Mouse (Mus musculus): ENCODE data around the gene Nudt17. TPM values are rescaled to one million over a fixed set of nuclear protein-coding genes. Genes with fewer than 3 reads are reported as not detected.

Nudt17 gene
- polyA plus RNA-seq, 1 experiment, result 17.9 TPM

- Histone ChIP-seq H3K36me3 (ENCODE audit: control insufficient read depth, insufficient read depth, low read length) (no peaks in the 10 kb centered on the region), H3K27ac (ENCODE audit: control insufficient read depth, insufficient read depth, low read length) (no peak overlapping the region), H3K4me3 (ENCODE audit: control insufficient read depth, insufficient read depth, low read length) (0 out of 2 replicates have a peak overlapping the region, but pooled peaks have one; percentile 9), H3K4me1 (replicated peaks; ENCODE audit: control insufficient read depth, insufficient read depth, low read length) (no peaks in the 10 kb centered on the region), H3K27me3 (ENCODE audit: control insufficient read depth, insufficient read depth, low read length) (peaks cover 4% of the 10 kb centered on the region; the same call in 1 of the 2 replicates)
- WGBS, result 30% methylated on average over 28 of the region's 28 CpGs
- no peak for DNase-seq
- TF ChIP-seq POLR2A (IDR thresholded peaks at IDR 0.05; ENCODE audit: control insufficient read depth, extremely low read depth, insufficient read depth, low read length, poor library complexity), result no peak
- no peak for TF ChIP-seq CTCF (IDR thresholded peaks at IDR 0.05; ENCODE audit: borderline replicate concordance, control insufficient read depth, extremely low read depth, insufficient read depth, low read length, poor library complexity)
Measured at GRCm38 (mm10) chr3:96684822-96685156, 23.6 kb downstream of the Nudt17 start.

DNA sequence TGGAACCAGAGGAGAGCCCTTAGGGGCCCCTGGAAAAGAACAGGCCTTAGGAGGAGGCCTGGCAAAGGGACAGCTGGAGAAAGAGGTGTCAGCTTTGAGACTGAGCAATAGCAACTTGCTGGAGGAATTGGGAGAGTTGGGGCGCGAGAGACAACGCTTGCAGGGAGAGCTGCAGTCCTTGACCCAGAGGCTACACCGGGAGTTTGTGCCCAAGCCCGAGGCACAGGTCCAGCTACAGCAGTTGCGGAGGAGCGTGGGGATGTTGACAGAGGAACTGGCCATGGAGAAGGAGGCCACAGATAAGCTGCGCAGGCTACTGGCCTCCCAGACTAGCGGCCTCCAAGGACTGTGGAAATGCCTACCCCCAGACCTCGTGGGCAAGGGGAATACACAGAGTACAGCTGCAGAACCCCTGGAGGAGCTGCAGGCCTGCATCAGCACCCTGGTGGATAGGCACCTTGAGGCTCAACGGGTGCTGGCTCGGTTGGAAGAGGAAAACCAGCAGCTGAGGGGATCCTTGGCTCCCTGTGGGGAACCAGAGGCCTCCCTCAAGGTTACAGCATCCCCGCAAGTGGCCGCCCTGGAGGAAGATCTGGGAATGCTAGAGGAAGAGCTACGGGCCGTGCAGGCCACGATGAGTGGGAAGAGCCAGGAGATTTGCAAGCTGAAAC is 24.1 kb downstream of the Nudt17 start:
- WGBS, result 72% methylated on average over 17 of the region's 17 CpGs
- no peak for DNase-seq
- H3K36me3 ChIP-seq (ENCODE audit: control insufficient read depth, insufficient read depth, low read length), result no peaks in the 10 kb centered on the region
- H3K27ac ChIP-seq (ENCODE audit: control insufficient read depth, insufficient read depth, low read length), result no peak overlapping the region
- no peak overlapping the region for H3K4me3 ChIP-seq (ENCODE audit: control insufficient read depth, insufficient read depth, low read length)
- no peak for TF ChIP-seq POLR2A (IDR thresholded peaks at IDR 0.05; ENCODE audit: control insufficient read depth, extremely low read depth, insufficient read depth, low read length, poor library complexity)
- no peak for TF ChIP-seq CTCF (IDR thresholded peaks at IDR 0.05; ENCODE audit: borderline replicate concordance, control insufficient read depth, extremely low read depth, insufficient read depth, low read length, poor library complexity)
- peaks cover 4% of the 10 kb centered on the region; the same call in 1 of the 2 replicates for H3K27me3 ChIP-seq (ENCODE audit: control insufficient read depth, insufficient read depth, low read length)
- no peaks in the 10 kb centered on the region for H3K4me1 ChIP-seq (replicated peaks; ENCODE audit: control insufficient read depth, insufficient read depth, low read length)

DNA sequence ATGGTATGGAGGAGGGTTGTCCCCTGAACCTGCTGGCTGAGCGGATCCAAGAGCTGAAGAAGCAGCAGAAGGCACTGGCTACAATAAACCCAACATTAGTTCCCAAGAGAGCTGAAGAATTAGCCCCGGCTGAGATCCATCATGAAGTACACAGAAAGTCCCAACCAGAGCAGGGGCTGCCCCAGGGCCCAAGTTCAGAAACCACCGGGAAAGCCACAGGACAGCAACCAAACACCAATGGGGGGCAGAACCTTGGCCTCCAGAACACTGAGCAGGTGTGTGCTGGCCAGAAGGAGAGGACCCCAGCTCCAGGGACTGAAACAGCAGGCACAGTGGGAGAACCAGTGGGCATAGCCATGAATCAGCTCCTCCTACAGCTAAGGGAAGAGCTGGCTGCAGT is 24.9 kb downstream of the Nudt17 start:
- no peaks in the 10 kb centered on the region for H3K4me1 ChIP-seq (replicated peaks; ENCODE audit: control insufficient read depth, insufficient read depth, low read length)
- peaks cover 4% of the 10 kb centered on the region; the same call in 1 of the 2 replicates for H3K27me3 ChIP-seq (ENCODE audit: control insufficient read depth, insufficient read depth, low read length)
- no peak for DNase-seq
- no peak overlapping the region for H3K4me3 ChIP-seq (ENCODE audit: control insufficient read depth, insufficient read depth, low read length)
- H3K36me3 ChIP-seq (ENCODE audit: control insufficient read depth, insufficient read depth, low read length), result no peaks in the 10 kb centered on the region
- 92% methylated on average over 3 of the region's 3 CpGs for WGBS
- no peak overlapping the region for H3K27ac ChIP-seq (ENCODE audit: control insufficient read depth, insufficient read depth, low read length)
- TF ChIP-seq CTCF (IDR thresholded peaks at IDR 0.05; ENCODE audit: borderline replicate concordance, control insufficient read depth, extremely low read depth, insufficient read depth, low read length, poor library complexity), result no peak
- no peak for TF ChIP-seq POLR2A (IDR thresholded peaks at IDR 0.05; ENCODE audit: control insufficient read depth, extremely low read depth, insufficient read depth, low read length, poor library complexity)

GRCm38 (mm10) chr3:96680269-96680956 is 27.9 kb downstream of the Nudt17 start:
- TF ChIP-seq CTCF (IDR thresholded peaks at IDR 0.05; ENCODE audit: borderline replicate concordance, control insufficient read depth, extremely low read depth, insufficient read depth, low read length, poor library complexity), result no peak
- no peak for TF ChIP-seq POLR2A (IDR thresholded peaks at IDR 0.05; ENCODE audit: control insufficient read depth, extremely low read depth, insufficient read depth, low read length, poor library complexity)
- DNase-seq, result no peak
- WGBS, result 62% methylated on average over 12 of the region's 12 CpGs
- Histone ChIP-seq H3K4me1 (replicated peaks; ENCODE audit: control insufficient read depth, insufficient read depth, low read length) (peaks cover 4% of the 10 kb centered on the region), H3K27me3 (ENCODE audit: control insufficient read depth, insufficient read depth, low read length) (peaks cover 2% of the 10 kb centered on the region; the same call in 1 of the 2 replicates), H3K27ac (ENCODE audit: control insufficient read depth, insufficient read depth, low read length) (no peak overlapping the region), H3K4me3 (ENCODE audit: control insufficient read depth, insufficient read depth, low read length) (no peak overlapping the region), H3K36me3 (ENCODE audit: control insufficient read depth, insufficient read depth, low read length) (no peaks in the 10 kb centered on the region)

DNA sequence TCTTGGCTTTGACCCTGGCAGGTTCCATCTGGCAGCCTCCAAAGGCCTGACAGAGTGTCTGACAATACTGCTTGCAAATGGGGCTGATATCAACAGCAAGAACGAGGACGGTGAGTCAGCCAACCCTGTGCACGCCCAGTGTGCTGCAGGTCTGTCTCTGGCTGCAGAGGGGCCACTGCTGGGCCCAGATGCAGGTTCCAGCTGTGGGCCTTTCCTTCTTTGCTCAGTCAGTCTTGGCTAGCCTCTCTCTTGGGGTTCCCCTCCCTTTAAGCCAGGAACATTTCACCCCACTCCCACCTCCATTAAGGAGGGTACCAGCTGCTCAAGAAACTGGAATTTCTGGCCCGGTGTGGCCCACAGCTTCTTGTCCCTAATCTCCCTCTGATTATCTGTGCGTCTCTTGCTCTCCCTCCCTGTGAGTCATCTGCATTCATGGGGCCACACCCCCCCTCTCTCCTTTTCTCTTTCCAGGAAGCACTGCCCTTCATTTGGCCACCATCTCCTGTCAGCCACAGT is 29.1 kb downstream of the Nudt17 start:
- WGBS, result 79% methylated on average over 5 of the region's 5 CpGs
- Histone ChIP-seq H3K36me3 (ENCODE audit: control insufficient read depth, insufficient read depth, low read length) (no peaks in the 10 kb centered on the region), H3K4me1 (replicated peaks; ENCODE audit: control insufficient read depth, insufficient read depth, low read length) (peaks cover 4% of the 10 kb centered on the region), H3K27ac (ENCODE audit: control insufficient read depth, insufficient read depth, low read length) (no peak overlapping the region), H3K27me3 (ENCODE audit: control insufficient read depth, insufficient read depth, low read length) (no peaks in the 10 kb centered on the region; the same call in 1 of the 2 replicates), H3K4me3 (ENCODE audit: control insufficient read depth, insufficient read depth, low read length) (no peak overlapping the region)
- TF ChIP-seq CTCF (IDR thresholded peaks at IDR 0.05; ENCODE audit: borderline replicate concordance, control insufficient read depth, extremely low read depth, insufficient read depth, low read length, poor library complexity), result no peak
- TF ChIP-seq POLR2A (IDR thresholded peaks at IDR 0.05; ENCODE audit: control insufficient read depth, extremely low read depth, insufficient read depth, low read length, poor library complexity), result no peak
- no peak for DNase-seq

DNA sequence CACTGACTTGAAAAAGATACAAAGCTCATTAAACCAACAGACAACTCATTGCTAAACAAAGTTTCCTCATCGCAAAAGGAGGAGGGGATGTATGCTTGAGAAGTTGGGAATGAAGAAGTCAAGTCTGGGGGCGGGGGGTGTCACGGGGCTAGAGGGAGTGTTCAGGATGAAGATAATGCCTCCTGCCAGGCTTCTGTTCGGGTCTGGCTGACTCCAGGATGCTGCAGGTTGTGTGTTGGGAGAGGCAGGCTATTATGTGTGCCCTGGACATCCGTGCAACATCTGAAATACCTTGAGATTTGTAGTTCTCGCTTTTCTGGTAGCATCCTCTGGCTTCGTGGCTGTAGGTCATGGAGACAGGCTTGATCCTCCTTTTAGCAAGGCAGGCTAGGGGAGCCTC is 29.9 kb downstream of the Nudt17 start:
- Histone ChIP-seq H3K27me3 (ENCODE audit: control insufficient read depth, insufficient read depth, low read length) (no peaks in the 10 kb centered on the region), H3K4me3 (ENCODE audit: control insufficient read depth, insufficient read depth, low read length) (no peak overlapping the region), H3K4me1 (replicated peaks; ENCODE audit: control insufficient read depth, insufficient read depth, low read length) (peaks cover 4% of the 10 kb centered on the region), H3K36me3 (ENCODE audit: control insufficient read depth, insufficient read depth, low read length) (no peaks in the 10 kb centered on the region), H3K27ac (ENCODE audit: control insufficient read depth, insufficient read depth, low read length) (no peak overlapping the region)
- WGBS, result 86% methylated on average over 7 of the region's 7 CpGs
- TF ChIP-seq POLR2A (IDR thresholded peaks at IDR 0.05; ENCODE audit: control insufficient read depth, extremely low read depth, insufficient read depth, low read length, poor library complexity) (no peak), CTCF (IDR thresholded peaks at IDR 0.05; ENCODE audit: borderline replicate concordance, control insufficient read depth, extremely low read depth, insufficient read depth, low read length, poor library complexity) (no peak)
- no peak for DNase-seq

All from thymus, adult 2 months (tissue).